ENCODE assay signal across 8 mouse cellular contexts in genomic region chr4:144891121-144891711, GRCm38 (mm10). TPM values are rescaled to one million over a fixed set of nuclear protein-coding genes. Genes with fewer than 3 reads are reported as not detected.
DNase-seq lines count a peak whose midpoint lies in the region; ATAC-seq and TF ChIP-seq lines count a peak whose summit lies in the region.

No protein-coding gene starts in this region.

- H3K4me1 ChIP-seq in testis, adult 2 months (ENCODE audit: control insufficient read depth, insufficient read depth, low read length), result peaks cover 29% of the 10 kb centered on the region
- peaks cover 21 to 27% of the 10 kb centered on the region in 2 experiments for H3K4me1 ChIP-seq in heart, embryonic 14.5 days (ENCODE audit: control insufficient read depth in 2 of 2, insufficient read depth in 2 of 2, low read length in 2 of 2)
- H3K4me1 ChIP-seq in midbrain, embryonic 12.5 days, result peaks cover 22% of the 10 kb centered on the region
- peaks cover 28% of the 10 kb centered on the region for H3K4me1 ChIP-seq in forebrain, embryonic 12.5 days

- H3K27ac ChIP-seq in testis, adult 2 months (ENCODE audit: control insufficient read depth, insufficient read depth, low read depth, low read length), result peak overlapping the region; percentile 67
- 0 out of 4 replicates have a peak overlapping the region, but pooled peaks of 1 of the 2 experiments have one; percentile 14 for H3K27ac ChIP-seq in heart, embryonic 14.5 days (replicated peaks in 1 of 2; ENCODE audit: control insufficient read depth in 1 of 2, insufficient read depth in 1 of 2, low read depth in 2 of 2, low read length in 2 of 2)
- H3K27ac ChIP-seq in midbrain, embryonic 12.5 days (replicated peaks), result no peak overlapping the region
- H3K27ac ChIP-seq in forebrain, embryonic 12.5 days, result no peak overlapping the region

- H3K9ac ChIP-seq in heart, embryonic 14.5 days (ENCODE audit: low read length), result no peak overlapping the region
- H3K9ac ChIP-seq in midbrain, embryonic 12.5 days (replicated peaks), result no peak overlapping the region
- no peak overlapping the region for H3K9ac ChIP-seq in forebrain, embryonic 12.5 days

- no peak for TF ChIP-seq POLR2A in testis, adult 2 months (IDR thresholded peaks at IDR 0.05; ENCODE audit: control insufficient read depth, low read depth, low read length)

- no peaks in the 10 kb centered on the region for H3K36me3 ChIP-seq in testis, adult 2 months (ENCODE audit: control insufficient read depth, insufficient read depth, low read length)
- H3K36me3 ChIP-seq in heart, embryonic 14.5 days (ENCODE audit: control insufficient read depth, insufficient read depth, low read length), result no peaks in the 10 kb centered on the region
- H3K36me3 ChIP-seq in midbrain, embryonic 12.5 days, result no peaks in the 10 kb centered on the region
- H3K36me3 ChIP-seq in forebrain, embryonic 12.5 days (replicated peaks), result no peaks in the 10 kb centered on the region

- 54% methylated on average over 10 of the region's 10 CpGs for whole genome bisulfite sequencing in heart, embryonic 14.5 days
- WGBS in midbrain, embryonic 12.5 days, result 48% methylated on average over 10 of the region's 10 CpGs
- WGBS in forebrain, embryonic 12.5 days, result 41% methylated on average over 10 of the region's 10 CpGs

- TF ChIP-seq CTCF in testis, adult 2 months (IDR thresholded peaks at IDR 0.05; ENCODE audit: control insufficient read depth, insufficient read depth, insufficient replicate concordance, low read depth, low read length), result no peak

- no peaks in the 10 kb centered on the region for H3K27me3 ChIP-seq in testis, adult 2 months (ENCODE audit: control insufficient read depth, insufficient read depth, low read length)
- no peaks in the 10 kb centered on the region for H3K27me3 ChIP-seq in heart, embryonic 14.5 days (ENCODE audit: control insufficient read depth, insufficient read depth, low read length)
- H3K27me3 ChIP-seq in midbrain, embryonic 12.5 days, result peaks cover 45% of the 10 kb centered on the region
- peaks cover 43% of the 10 kb centered on the region for H3K27me3 ChIP-seq in forebrain, embryonic 12.5 days

- no peak for DNase-seq in testis, postnatal 10 days (ENCODE audit: low spot score)
- peak; percentile 51 to 65 for DNase-seq in kidney, postnatal 36 days
- peak; percentile 83 for DNase-seq in urinary bladder, postnatal 14 days (ENCODE audit: low spot score)

- peak overlapping the region; percentile 98 for H3K4me2 ChIP-seq in heart, embryonic 14.5 days (ENCODE audit: low read length)
- H3K4me2 ChIP-seq in midbrain, embryonic 12.5 days (replicated peaks), result peak overlapping the region; percentile 70; the same call in 1 of the 2 replicates
- H3K4me2 ChIP-seq in forebrain, embryonic 12.5 days, result no peak overlapping the region

- H3K9me3 ChIP-seq in heart, embryonic 14.5 days (ENCODE audit: control insufficient read depth, low read length), result no peaks in the 10 kb centered on the region
- H3K9me3 ChIP-seq in midbrain, embryonic 12.5 days, result no peaks in the 10 kb centered on the region
- no peaks in the 10 kb centered on the region for H3K9me3 ChIP-seq in forebrain, embryonic 12.5 days

- 0 out of 2 replicates have a peak, but pooled peaks have one; percentile 3 for ATAC-seq in common myeloid progenitor, adult 5-6 weeks (replicated peaks; ENCODE audit: low read depth, poor library complexity, severe bottlenecking)
- ATAC-seq in heart, embryonic 14.5 days (ENCODE audit: insufficient number of reproducible peaks, insufficient read depth, low FRiP score, low read depth), result no peak
- ATAC-seq in midbrain, embryonic 12.5 days (ENCODE audit: low FRiP score, low read depth), result no peak
- ATAC-seq in forebrain, embryonic 12.5 days (ENCODE audit: low FRiP score), result no peak

- no peak overlapping the region for H3K4me3 ChIP-seq in testis, adult 2 months (ENCODE audit: control insufficient read depth, low read depth, low read length)
- no peak overlapping the region for H3K4me3 ChIP-seq in heart, embryonic 14.5 days (ENCODE audit: control insufficient read depth in 1 of 2, insufficient read depth in 1 of 2, low read depth in 1 of 2, low read length in 2 of 2)
- no peak overlapping the region for H3K4me3 ChIP-seq in midbrain, embryonic 12.5 days
- H3K4me3 ChIP-seq in forebrain, embryonic 12.5 days (replicated peaks), result no peak overlapping the region

RNA-seq across cellular contexts. Expression of gene Dhrs3, which starts 1.4 kb away (rescaled TPM):
- 8.9 and 10.4 TPM in 2 replicates for polyA plus RNA-seq in testis, adult 2 months (2012; rRNA removed)
- total RNA-seq in common myeloid progenitor, adult 5-6 weeks (2017), result 37.1 and 46.3 TPM in 2 replicates
- polyA plus RNA-seq in heart, embryonic 14.5 days (2014; fragmentation: Nextera tagmentation; extraction: Ambion mirVana), result 33.3 and 36.6 TPM in 2 replicates
- polyA plus RNA-seq in midbrain, embryonic 12.5 days (2016; fragmentation: Nextera tagmentation; extraction: Ambion mirVana), result 9.8 and 13.6 TPM in 2 replicates
- 6.7 and 7.7 TPM in 2 replicates for polyA plus RNA-seq in forebrain, embryonic 12.5 days (2016; fragmentation: Nextera tagmentation; extraction: Ambion mirVana)
